Mouse (Mus musculus): Measurements from ENCODE around the gene Ss18l1.

The Ss18l1 gene

GRCm38 (mm10) chr2:180085926-180086636 lies 43.8 kb downstream of the Ss18l1 start:
- DNase-seq (ENCODE audit: low spot score in 2 of 2): no peak

GRCm38 (mm10) chr2:180086637-180087027 lies 44.3 kb downstream of the Ss18l1 start:
- DNase-seq (ENCODE audit: low spot score in 2 of 2): no peak

GRCm38 (mm10) chr2:180087472-180087871 lies 45.2 kb downstream of the Ss18l1 start:
- DNase-seq (ENCODE audit: low spot score in 2 of 2): no peak

GRCm38 (mm10) chr2:180090285-180090684 lies 48.0 kb downstream of the Ss18l1 start:
- DNase-seq (ENCODE audit: low spot score in 2 of 2): no peak

GRCm38 (mm10) chr2:180095711-180096110 lies 53.4 kb downstream of the Ss18l1 start:
- no peak for DNase-seq (ENCODE audit: low spot score in 2 of 2)

- no peak for DNase-seq (ENCODE audit: low spot score in 2 of 2)
These were observed 55.3 kb downstream of the Ss18l1 start for GRCm38 (mm10) chr2:180097585-180097984.

- no peak for DNase-seq (ENCODE audit: low spot score in 2 of 2)
These were observed 55.9 kb downstream of the Ss18l1 start for GRCm38 (mm10) chr2:180098167-180098566.

- no peak for DNase-seq (ENCODE audit: low spot score in 2 of 2)
These were observed 57.2 kb downstream of the Ss18l1 start for GRCm38 (mm10) chr2:180099529-180099928.

GRCm38 (mm10) chr2:180103151-180103977 lies 61.1 kb downstream of the Ss18l1 start:
- DNase-seq (ENCODE audit: low spot score in 2 of 2): no peak

GRCm38 (mm10) chr2:180103978-180104658 lies 61.8 kb downstream of the Ss18l1 start, which contains the start of gene Hrh3:
Gene Hrh3 (minus strand): TSS chr2:180104488.
- peak in 1 of 2 experiments; percentile 59 for DNase-seq (ENCODE audit: low spot score in 2 of 2)

- DNase-seq (ENCODE audit: low spot score in 2 of 2): no peak
These were observed 62.5 kb downstream of the Ss18l1 start for GRCm38 (mm10) chr2:180104659-180105377.

GRCm38 (mm10) chr2:180105441-180106190 lies 63.3 kb downstream of the Ss18l1 start:
- no peak for DNase-seq (ENCODE audit: low spot score in 2 of 2)

GRCm38 (mm10) chr2:180107081-180107480 lies 64.8 kb downstream of the Ss18l1 start:
- DNase-seq (ENCODE audit: low spot score in 2 of 2): no peak

GRCm38 (mm10) chr2:180108285-180108684 lies 66.0 kb downstream of the Ss18l1 start:
- no peak for DNase-seq (ENCODE audit: low spot score in 2 of 2)

- peak in 1 of 2 experiments; percentile 88 for DNase-seq (ENCODE audit: low spot score in 2 of 2)
These were observed 71.9 kb downstream of the Ss18l1 start for GRCm38 (mm10) chr2:180113909-180114890.

GRCm38 (mm10) chr2:180115279-180115678 lies 73.0 kb downstream of the Ss18l1 start:
- peak in 1 of 2 experiments; percentile 78 for DNase-seq (ENCODE audit: low spot score in 2 of 2)

GRCm38 (mm10) chr2:180116081-180116493 lies 73.8 kb downstream of the Ss18l1 start:
- DNase-seq (ENCODE audit: low spot score in 2 of 2): peak in 1 of 2 experiments; percentile 68

GRCm38 (mm10) chr2:180116741-180117484 lies 74.6 kb downstream of the Ss18l1 start:
- DNase-seq (ENCODE audit: low spot score in 2 of 2): peak in 1 of 2 experiments; percentile 24
